Mouse (Mus musculus): Measurements from ENCODE around the gene Krcc1. TPM values are rescaled to one million over a fixed set of nuclear protein-coding genes. Genes with fewer than 3 reads are reported as not detected.
"Not testable (repeated sequence)": the region's sequence is repeated elsewhere in the genome, so short reads cannot be mapped to it uniquely, and the experiment has no call there.

The Krcc1 gene
- polyA plus RNA-seq, 1 experiment from 2014 or later: 53.5 TPM

DNA sequence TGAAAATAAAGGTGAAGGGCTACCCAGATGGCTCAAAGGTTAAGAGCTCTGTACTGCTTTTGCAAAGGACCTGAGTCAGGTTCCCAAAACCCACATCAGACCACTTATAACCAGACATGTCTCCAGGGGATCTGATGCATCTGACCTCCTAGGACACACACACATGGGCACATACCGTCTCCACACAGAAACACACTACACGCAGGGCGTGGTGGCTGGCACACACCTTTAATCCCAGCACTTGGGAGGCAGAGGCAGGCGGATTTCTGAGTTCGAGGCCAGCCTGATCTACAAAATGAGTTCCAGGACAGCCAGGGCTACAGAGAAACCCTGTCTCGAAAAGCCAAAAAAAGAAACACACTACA is 1.8 kb upstream of the Krcc1 start:
- not testable (repeated sequence) for H3K4me3 ChIP-seq; H3K27me3 ChIP-seq (ENCODE audit: insufficient read depth, poor library complexity, severe bottlenecking); H3K36me3 ChIP-seq; H3K9me3 ChIP-seq; DNase-seq (ENCODE audit: low spot score)
- 87% methylated on average over 6 of the region's 6 CpGs for WGBS
- H3K4me1 ChIP-seq: peaks cover 21% of the 10 kb centered on the region
- H3K27ac ChIP-seq: peak overlapping the region; percentile 97

DNA sequence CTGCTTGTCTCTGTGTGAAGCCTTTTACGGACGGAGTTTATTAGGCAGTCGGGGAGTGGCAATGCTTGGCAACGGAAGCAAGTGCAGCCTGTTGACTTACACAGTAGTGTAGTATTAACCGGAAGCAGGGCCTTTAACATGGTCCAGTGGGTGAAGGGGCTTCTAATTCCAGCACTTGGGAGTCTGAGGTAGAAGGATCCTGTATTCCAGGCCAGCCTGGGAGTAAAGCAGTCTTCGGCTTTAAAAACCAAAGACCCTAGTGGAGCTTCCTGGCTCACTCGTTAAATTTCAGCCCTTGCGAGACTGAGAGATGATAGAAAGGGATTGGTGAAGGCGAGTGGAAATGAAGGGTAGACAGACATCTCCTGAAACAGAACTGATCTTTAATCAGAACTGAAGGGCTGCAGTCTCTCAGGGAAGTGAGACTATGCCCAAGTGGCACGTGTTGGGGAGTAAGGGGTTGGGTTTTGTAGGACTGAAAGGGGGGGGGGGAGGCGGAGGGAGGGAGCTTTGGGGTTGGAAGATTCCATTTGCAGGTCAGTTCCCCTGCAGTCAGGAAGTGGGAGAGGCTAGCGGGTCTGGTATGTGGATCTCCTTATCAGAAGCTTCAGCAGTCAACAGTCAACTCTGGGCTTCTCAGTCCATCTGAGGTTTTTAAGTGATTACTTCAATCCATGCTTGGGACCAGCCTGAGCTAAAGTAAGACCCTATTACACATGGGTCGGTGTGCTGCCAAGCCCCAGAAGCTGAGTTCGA is 998 bp upstream of the Krcc1 start:
- H3K9me3 ChIP-seq: no peaks in the 10 kb centered on the region
- peaks cover 21% of the 10 kb centered on the region for H3K4me1 ChIP-seq
- peak; percentile 94 for DNase-seq (ENCODE audit: low spot score)
- WGBS: 19% methylated on average over 14 of the region's 14 CpGs
- peak overlapping the region; percentile 87 for H3K4me3 ChIP-seq
- H3K27me3 ChIP-seq (ENCODE audit: insufficient read depth, poor library complexity, severe bottlenecking): no peaks in the 10 kb centered on the region
- peak overlapping the region; percentile 97 for H3K27ac ChIP-seq
- no peaks in the 10 kb centered on the region for H3K36me3 ChIP-seq

DNA sequence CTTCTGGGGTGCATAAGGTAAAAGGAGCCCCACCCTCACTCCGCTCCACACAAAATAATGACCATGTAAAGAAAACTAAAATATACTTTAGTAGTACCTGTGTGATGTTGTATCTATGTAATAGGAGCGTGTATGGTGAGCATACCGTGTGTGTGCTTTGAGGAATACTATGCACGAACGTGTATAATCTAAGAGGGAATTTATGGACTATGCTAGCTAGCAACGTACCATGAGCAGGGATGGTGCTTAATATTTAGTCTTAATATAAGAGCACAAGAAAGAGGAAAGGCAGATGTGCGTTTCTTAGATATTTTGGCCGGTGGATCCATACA is 454 bp upstream of the Krcc1 start:
- Histone ChIP-seq H3K9me3 (no peaks in the 10 kb centered on the region), H3K4me3 (peak overlapping the region; percentile 87), H3K27me3 (ENCODE audit: insufficient read depth, poor library complexity, severe bottlenecking) (no peaks in the 10 kb centered on the region), H3K4me1 (peaks cover 21% of the 10 kb centered on the region), H3K36me3 (no peaks in the 10 kb centered on the region), H3K27ac (peak overlapping the region; percentile 97)
- DNase-seq (ENCODE audit: low spot score): no peak
- WGBS: 2% methylated on average over 8 of the region's 8 CpGs

DNA sequence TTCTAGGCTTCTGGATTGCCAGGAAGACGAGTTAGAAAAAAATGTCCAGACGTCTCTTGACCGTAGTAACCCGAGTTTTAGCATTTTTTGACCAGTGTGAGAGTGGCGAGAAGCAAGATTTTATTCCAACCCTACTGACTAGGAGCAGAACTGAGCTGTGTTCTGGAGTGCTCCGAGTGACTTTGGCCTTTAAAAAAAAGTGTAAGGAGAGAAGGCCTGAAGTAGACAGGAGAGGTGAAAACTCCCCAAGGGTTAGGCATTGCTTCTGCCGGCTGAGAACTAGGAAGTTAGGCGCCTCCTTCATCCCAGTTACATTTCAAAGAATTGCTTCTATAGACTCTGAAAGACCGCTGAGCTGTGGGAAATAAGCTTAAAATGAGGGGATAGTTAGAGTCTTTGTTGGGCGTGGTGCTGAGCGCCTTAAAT is 852 bp downstream of the Krcc1 start:
- Histone ChIP-seq H3K4me3 (peak overlapping the region; percentile 87), H3K36me3 (no peaks in the 10 kb centered on the region), H3K27me3 (ENCODE audit: insufficient read depth, poor library complexity, severe bottlenecking) (no peaks in the 10 kb centered on the region), H3K4me1 (peaks cover 21% of the 10 kb centered on the region), H3K27ac (peak overlapping the region; percentile 97), H3K9me3 (no peaks in the 10 kb centered on the region)
- DNase-seq (ENCODE audit: low spot score): no peak
- 2% methylated on average over 11 of the region's 11 CpGs for WGBS

DNA sequence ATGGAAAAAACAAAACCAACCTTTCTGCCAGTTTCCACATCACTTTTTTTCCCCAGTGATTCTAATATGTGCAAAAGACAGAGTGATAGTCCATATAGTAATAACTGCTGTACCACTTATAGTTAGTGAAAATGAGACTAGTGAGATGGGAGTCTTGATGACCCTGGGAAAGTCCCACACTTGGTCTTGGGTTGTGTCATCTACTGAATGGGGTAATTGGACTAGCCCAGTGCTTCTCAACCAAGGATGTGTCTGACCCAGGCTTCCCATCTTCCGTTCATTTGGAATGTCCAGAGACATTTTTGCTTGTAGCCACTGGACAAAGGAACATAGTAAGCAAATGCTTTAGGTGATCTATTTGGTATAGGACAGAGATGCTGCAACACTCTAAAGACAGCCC is 2.2 kb downstream of the Krcc1 start:
- H3K4me1 ChIP-seq: peaks cover 21% of the 10 kb centered on the region
- H3K36me3 ChIP-seq: no peaks in the 10 kb centered on the region
- DNase-seq (ENCODE audit: low spot score): peak; percentile 33
- no peak overlapping the region for H3K27ac ChIP-seq
- no peaks in the 10 kb centered on the region for H3K9me3 ChIP-seq
- H3K4me3 ChIP-seq: no peak overlapping the region
- H3K27me3 ChIP-seq (ENCODE audit: insufficient read depth, poor library complexity, severe bottlenecking): no peaks in the 10 kb centered on the region
- WGBS: 91% methylated on average over 1 of the region's 1 CpGs

DNA sequence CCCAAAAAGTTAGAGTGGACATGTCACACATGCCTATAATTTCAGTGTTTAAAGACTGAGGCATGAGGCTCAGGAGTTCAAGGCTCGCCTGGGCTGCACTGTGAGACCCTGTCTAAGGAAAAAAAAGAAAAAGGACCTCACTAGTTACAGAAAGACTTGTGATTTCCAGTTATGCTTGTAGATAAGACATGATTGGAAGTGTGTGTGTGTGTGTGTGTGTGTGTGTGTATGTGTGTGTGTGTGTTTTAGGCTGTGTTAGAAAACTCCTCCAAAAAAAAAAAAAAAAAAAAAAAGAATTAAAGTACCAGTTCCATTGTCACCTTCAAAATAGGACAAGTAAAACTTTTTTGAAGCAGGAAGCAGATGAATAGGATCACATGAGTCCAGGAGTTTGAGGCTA is 3.1 kb downstream of the Krcc1 start:
- H3K27me3 ChIP-seq (ENCODE audit: insufficient read depth, poor library complexity, severe bottlenecking): no peaks in the 10 kb centered on the region
- peaks cover 16% of the 10 kb centered on the region for H3K4me1 ChIP-seq
- no peaks in the 10 kb centered on the region for H3K36me3 ChIP-seq
- no peaks in the 10 kb centered on the region for H3K9me3 ChIP-seq
- 88% methylated on average over 1 of the region's 1 CpGs for WGBS
- no peak for DNase-seq (ENCODE audit: low spot score)
- no peak overlapping the region for H3K4me3 ChIP-seq
- H3K27ac ChIP-seq: no peak overlapping the region

DNA sequence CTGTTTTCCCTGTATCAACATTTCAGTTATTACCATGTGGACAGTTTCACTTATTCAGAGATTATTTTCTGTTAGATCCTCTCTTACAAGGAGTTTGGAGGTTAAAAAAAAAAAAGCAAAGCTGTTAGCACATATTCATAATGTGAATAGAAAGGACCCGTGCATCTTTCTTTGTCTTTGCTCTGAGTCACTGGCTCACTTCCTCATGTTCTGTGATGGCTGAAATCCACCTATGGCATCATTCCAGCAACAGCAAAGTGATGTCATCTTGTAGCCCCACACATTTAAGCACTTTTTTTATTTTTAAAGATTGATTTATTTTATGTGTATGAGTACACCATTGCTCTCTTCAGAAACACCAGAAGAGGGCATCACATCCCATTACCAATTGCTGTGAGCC is 7.9 kb downstream of the Krcc1 start:
- no peaks in the 10 kb centered on the region for H3K9me3 ChIP-seq
- H3K4me1 ChIP-seq: no peaks in the 10 kb centered on the region
- 75% methylated on average over 1 of the region's 1 CpGs for WGBS
- peaks cover 15% of the 10 kb centered on the region for H3K36me3 ChIP-seq
- H3K4me3 ChIP-seq: no peak overlapping the region
- H3K27me3 ChIP-seq (ENCODE audit: insufficient read depth, poor library complexity, severe bottlenecking): no peaks in the 10 kb centered on the region
- H3K27ac ChIP-seq: no peak overlapping the region
- DNase-seq (ENCODE audit: low spot score): no peak

DNA sequence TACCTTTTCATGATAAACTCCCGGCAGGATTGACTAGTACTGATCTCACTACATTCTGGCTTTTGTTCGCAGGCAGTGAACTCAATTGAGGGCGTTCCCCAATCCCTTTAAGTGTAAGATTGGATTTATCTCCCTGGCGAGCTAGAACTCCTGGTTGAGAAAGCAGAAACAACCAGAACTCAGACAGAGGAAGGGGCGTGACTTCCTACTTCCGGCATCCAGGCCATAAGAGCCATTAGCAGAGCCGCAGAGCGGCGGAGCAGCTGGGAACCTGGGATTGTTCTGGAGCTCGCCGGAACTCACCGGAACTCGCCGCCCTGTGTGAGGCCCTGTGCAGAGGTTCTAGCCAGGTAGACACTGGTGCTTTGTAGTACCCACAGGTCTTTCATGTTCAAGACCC is 22.0 kb downstream of the Krcc1 start:
- no peaks in the 10 kb centered on the region for H3K36me3 ChIP-seq
- H3K27ac ChIP-seq: no peak overlapping the region
- 88% methylated on average over 14 of the region's 14 CpGs for WGBS
- H3K4me1 ChIP-seq: no peaks in the 10 kb centered on the region
- no peaks in the 10 kb centered on the region for H3K27me3 ChIP-seq (ENCODE audit: insufficient read depth, poor library complexity, severe bottlenecking)
- H3K9me3 ChIP-seq: no peaks in the 10 kb centered on the region
- no peak overlapping the region for H3K4me3 ChIP-seq
- DNase-seq (ENCODE audit: low spot score): no peak

DNA sequence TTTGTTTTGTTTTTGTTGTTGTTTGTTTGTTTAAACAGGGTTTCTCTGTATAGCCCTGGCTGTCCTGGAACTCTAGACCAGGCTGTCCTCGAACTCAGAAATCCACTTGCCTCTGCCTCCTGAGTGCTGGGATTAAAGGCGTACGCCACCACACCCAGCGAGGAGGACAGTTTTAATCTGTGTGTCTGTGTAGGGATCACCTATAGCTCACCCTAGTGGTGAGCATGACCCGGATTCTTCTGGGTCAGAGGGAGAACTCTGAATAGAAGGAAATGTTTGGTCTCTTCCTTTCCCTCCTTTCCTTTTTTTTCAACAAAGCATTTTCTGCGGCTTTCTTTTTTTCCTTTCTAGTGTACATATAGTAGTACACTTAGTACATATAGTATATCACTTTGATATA is 23.8 kb downstream of the Krcc1 start:
- Histone ChIP-seq H3K27ac (no peak overlapping the region), H3K4me3 (no peak overlapping the region), H3K4me1 (no peaks in the 10 kb centered on the region), H3K36me3 (no peaks in the 10 kb centered on the region), H3K9me3 (no peaks in the 10 kb centered on the region), H3K27me3 (ENCODE audit: insufficient read depth, poor library complexity, severe bottlenecking) (no peaks in the 10 kb centered on the region)
- DNase-seq (ENCODE audit: low spot score): no peak
- 70% methylated on average over 6 of the region's 6 CpGs for WGBS

DNA sequence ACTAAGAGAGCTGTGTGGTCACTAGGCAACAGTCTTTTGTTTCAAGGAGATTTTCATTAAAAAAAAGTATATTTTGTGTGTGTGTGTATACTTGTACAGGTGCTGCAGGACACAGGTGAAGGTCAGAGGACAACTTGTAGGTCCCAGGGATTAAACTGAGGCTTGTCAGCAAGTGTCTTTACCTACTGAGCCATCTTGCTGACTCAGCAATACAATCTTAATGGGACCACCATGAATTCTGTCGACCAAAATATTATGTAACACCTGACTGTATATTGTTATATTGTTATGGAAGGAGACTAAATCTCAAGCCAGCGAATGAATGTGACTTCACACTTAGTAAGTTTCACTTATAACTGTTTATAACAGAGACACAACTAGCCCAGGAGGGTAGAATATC is 26.6 kb downstream of the Krcc1 start:
- Histone ChIP-seq H3K36me3 (no peaks in the 10 kb centered on the region), H3K4me3 (no peak overlapping the region), H3K27ac (no peak overlapping the region), H3K4me1 (0 out of 2 replicates have a peak, but pooled peaks cover 7% of the 10 kb centered on the region), H3K27me3 (ENCODE audit: insufficient read depth, poor library complexity, severe bottlenecking) (no peaks in the 10 kb centered on the region), H3K9me3 (no peaks in the 10 kb centered on the region)
- DNase-seq (ENCODE audit: low spot score): no peak
- 63% methylated on average over 2 of the region's 2 CpGs for WGBS

DNA sequence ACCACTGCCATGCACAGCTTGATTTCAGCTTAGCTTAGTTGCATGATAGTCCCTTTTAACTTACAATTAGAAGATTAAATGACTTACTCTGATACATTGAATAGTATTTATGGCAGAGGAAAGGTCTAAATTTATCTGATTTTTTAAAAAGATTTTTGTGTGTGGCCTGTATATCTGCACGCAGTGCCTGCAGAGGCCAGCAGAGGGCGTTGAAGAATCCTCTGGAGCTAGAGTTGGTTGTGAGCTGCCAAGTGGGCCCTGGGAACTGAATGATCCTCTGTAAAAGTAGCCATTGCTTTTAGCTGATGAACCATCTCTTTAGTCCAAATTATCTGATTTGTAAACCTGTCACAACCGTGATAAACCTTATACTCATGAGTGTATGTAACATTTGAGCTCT is 27.3 kb downstream of the Krcc1 start:
- no peak for DNase-seq (ENCODE audit: low spot score)
- Histone ChIP-seq H3K36me3 (no peaks in the 10 kb centered on the region), H3K4me3 (no peak overlapping the region), H3K27ac (no peak overlapping the region), H3K9me3 (no peaks in the 10 kb centered on the region), H3K27me3 (ENCODE audit: insufficient read depth, poor library complexity, severe bottlenecking) (no peaks in the 10 kb centered on the region), H3K4me1 (0 out of 2 replicates have a peak, but pooled peaks cover 7% of the 10 kb centered on the region)
- 42% methylated on average over 3 of the region's 3 CpGs for WGBS

DNA sequence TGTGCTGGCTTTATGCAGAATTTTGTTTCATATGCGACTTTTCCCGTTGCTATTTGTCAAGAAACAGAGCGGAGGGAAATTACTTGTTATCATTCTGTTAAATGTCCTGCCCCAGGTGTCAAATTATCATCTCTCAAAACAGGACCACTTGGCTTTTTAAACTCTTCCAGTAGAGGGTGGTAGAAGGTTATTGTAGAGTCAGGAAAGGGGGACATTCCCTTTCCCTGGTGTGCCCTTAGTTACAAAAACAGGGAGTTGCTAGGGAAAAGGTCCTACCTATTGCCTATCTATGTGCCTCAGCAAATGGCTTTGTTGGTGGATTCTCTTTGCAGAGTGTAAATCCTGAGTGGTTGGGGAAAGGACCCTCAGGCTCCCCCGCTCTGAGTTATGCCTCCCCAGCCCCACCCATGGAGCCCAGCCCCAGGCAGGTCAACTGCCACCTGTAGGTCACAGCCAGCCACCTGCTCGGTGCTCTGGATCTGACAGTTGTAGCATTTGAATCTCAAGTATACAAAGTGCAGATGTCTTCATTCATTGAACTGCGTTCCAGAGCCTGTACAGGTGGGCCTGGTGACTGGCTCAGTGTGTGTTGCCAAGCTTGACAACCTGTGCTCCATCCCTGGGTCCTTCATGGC is 30.7 kb downstream of the Krcc1 start:
- Histone ChIP-seq H3K27ac (no peak overlapping the region), H3K9me3 (no peaks in the 10 kb centered on the region), H3K4me3 (no peak overlapping the region), H3K27me3 (ENCODE audit: insufficient read depth, poor library complexity, severe bottlenecking) (no peaks in the 10 kb centered on the region), H3K4me1 (0 out of 2 replicates have a peak, but pooled peaks cover 7% of the 10 kb centered on the region), H3K36me3 (no peaks in the 10 kb centered on the region)
- 62% methylated on average over 6 of the region's 6 CpGs for whole genome bisulfite sequencing
- no peak for DNase-seq (ENCODE audit: low spot score)

DNA sequence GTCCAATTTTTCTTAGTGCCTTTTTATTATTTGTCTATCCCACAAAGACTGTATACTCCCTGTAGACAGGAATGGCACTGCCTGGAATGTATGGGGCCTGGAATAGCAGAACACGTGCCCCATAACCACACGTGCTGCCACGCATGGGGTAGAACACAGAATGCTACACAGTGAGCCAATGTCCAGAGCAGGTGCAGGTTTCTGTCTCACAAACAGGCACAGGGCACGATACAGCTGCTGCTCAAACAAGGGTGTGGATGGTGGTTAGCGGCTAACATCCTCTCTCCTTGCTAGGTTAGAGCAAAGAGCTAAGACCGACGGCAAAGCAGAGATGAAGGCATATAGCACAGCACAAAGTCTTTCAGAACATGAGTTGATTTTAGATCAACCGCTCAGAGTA is 36.0 kb downstream of the Krcc1 start:
- H3K4me3 ChIP-seq: no peak overlapping the region
- H3K27ac ChIP-seq: no peak overlapping the region
- peak; percentile 66 for DNase-seq (ENCODE audit: low spot score)
- no peaks in the 10 kb centered on the region for H3K27me3 ChIP-seq (ENCODE audit: insufficient read depth, poor library complexity, severe bottlenecking)
- no peaks in the 10 kb centered on the region for H3K4me1 ChIP-seq
- WGBS: 86% methylated on average over 8 of the region's 8 CpGs
- no peaks in the 10 kb centered on the region for H3K36me3 ChIP-seq
- H3K9me3 ChIP-seq: no peaks in the 10 kb centered on the region

Data from heart, embryonic 10.5 days (tissue).